Mouse (Mus musculus) spleen, adult 2 months (tissue): ENCODE data around the gene Rnf152.

Experiments used
- CTCF ChIP-seq: fragments of 200-500 bp; IDR thresholded peaks from 2 replicates; pipeline ENCODE4 v1.5.1; 2011; ENCODE audit warnings: mild to moderate bottlenecking, inconsistent platforms; ENCODE audit not compliant: insufficient read depth, insufficient read length, insufficient replicate concordance; ENCODE audit errors: extremely low read depth
- POLR2A ChIP-seq: fragments of 200-500 bp; IDR thresholded peaks from 2 replicates; pipeline ENCODE4 v1.6.1; 2011; ENCODE audit warnings: low read depth, low read length, inconsistent platforms

DNA sequence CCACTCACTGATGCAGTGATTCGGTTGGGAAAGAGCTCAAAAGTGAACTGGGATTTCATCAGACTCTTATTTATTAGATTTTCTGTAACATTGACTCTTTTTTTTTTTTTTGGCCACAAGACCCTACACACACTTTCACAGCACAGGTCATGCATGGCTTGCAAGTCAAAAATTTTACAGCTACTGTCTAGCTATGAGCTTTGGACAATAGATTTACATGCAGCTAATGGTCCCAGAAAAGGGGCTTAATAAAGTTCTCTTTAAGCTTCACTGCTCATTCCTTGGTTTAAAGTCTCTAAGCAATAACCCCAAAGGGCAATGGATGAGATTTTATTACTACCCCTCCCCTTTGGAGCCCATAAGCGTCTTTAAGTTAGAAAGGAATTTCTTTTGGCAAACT is 76.3 kb downstream of the Rnf152 start:
- TF ChIP-seq POLR2A (no peak), CTCF (no peak)
